Mouse (Mus musculus) stomach, postnatal 0 days (tissue): Measurements from ENCODE around the gene Dnal1.

Source experiments
- CTCF ChIP-seq: IDR thresholded peaks from 2 replicates; pipeline ENCODE4 v1.5.1; 2016; ENCODE audit warnings: antibody characterized with exemption, low read depth, mild to moderate bottlenecking, moderate library complexity
- EP300 ChIP-seq: optimal IDR thresholded peaks from 2 replicates; pipeline ENCODE3; 2016; ENCODE audit warnings: antibody characterized with exemption

DNA sequence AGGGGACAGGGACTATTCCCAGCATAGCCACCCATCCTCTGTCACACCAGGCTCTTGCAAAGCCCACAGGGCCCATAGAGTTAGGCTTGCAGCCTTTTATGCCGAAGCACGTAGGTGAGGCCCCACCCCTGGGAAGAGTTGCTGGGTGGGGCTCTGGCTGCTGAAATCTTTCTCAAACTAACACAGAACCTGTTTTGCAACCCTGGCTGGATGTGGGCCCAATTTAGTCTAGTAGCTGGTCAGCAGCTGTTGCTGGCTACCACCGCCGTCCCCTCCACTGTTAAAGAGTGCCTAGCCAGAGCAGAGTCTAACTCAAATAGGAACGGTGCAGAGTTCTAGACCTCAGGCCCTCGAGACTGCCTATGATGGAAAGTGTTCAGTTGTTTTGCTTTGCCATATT lies 60.7 kb downstream of the Dnal1 start:
- TF ChIP-seq EP300 (no peak), CTCF (no peak)
